In the genomic region with DNA sequence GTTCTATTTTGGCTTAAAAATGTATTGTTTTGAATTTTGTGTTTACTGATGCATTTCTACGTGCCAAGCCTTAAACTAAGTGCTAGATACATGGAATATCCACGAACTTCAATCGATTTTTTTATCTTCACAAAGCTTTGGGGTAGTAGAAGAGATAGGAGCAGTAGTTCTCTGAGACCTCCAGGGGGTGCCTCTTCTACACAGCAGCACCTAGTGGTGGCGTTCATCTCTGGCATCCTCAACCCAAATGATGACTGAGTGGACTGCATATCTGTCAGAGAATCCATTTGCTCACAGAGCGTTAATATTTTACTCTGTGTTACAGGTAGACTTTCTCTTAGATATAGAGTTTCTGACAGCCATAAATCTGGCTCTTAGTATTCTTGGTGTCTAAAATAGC, we compare ENCODE assay signal across 9 mouse cellular contexts.
DNase-seq lines count a peak whose midpoint lies in the region; ATAC-seq and TF ChIP-seq lines count a peak whose summit lies in the region.
"Had no signal": no experiment of that assay in that cellular context is flagged by ENCODE, and none has a peak within 500 bp of the region (broad histone marks: within the 10 kb centered on the region; RNA-seq: fewer than 3 reads in every experiment).

No protein-coding gene starts in this region.

- ATAC-seq in kidney, embryonic 14.5 days (ENCODE audit: low FRiP score, low TSS enrichment), result no peak
- no peak for ATAC-seq in neural tube, embryonic 15.5 days (ENCODE audit: low FRiP score)
- no peak for ATAC-seq in forebrain, embryonic 11.5 days (replicated peaks; ENCODE audit: low FRiP score)

- no peak for TF ChIP-seq EP300 in ES-Bruce4 (IDR thresholded peaks at IDR 0.05; ENCODE audit: insufficient read depth, low read depth, low read length)

- peak; percentile 17 for TF ChIP-seq CTCF in ES-Bruce4 (IDR thresholded peaks at IDR 0.05; ENCODE audit: low read depth, low read length)
- peak; percentile 29; the same call in 1 of the 2 replicates for TF ChIP-seq CTCF in bone marrow, adult 2 months (IDR thresholded peaks at IDR 0.05; ENCODE audit: control insufficient read depth, insufficient read depth, low read length)

- no peak overlapping the region for H3K9ac ChIP-seq in kidney, embryonic 14.5 days (ENCODE audit: low read depth, low read length)
- H3K9ac ChIP-seq in ES-Bruce4 (ENCODE audit: low read depth, poor library complexity, severe bottlenecking), result no peak overlapping the region
- no peak overlapping the region for H3K9ac ChIP-seq in neural tube, embryonic 15.5 days (replicated peaks)
- no peak overlapping the region for H3K9ac ChIP-seq in forebrain, embryonic 11.5 days (ENCODE audit: low read length)
- H3K9ac ChIP-seq: liver, embryonic 13.5 days had no signal

- peak; percentile 25 for DNase-seq in kidney, adult 18-20 months
- DNase-seq in kidney, postnatal 36 days, result peak; percentile 41 to 78
- peak; percentile 34 to 37 for DNase-seq in thymus, postnatal 36 days
- DNase-seq in forebrain, embryonic 11.5 days (ENCODE audit: low spot score), result no peak
- DNase-seq: liver, embryonic 13.5 days had no signal

- H3K27ac ChIP-seq in kidney, embryonic 14.5 days (ENCODE audit: low read depth, low read length), result no peak overlapping the region
- no peak overlapping the region for H3K27ac ChIP-seq in ES-Bruce4 (ENCODE audit: insufficient read depth, low read length)
- H3K27ac ChIP-seq in bone marrow, adult 2 months (ENCODE audit: control insufficient read depth, insufficient read depth, low read depth, low read length, poor library complexity), result no peak overlapping the region
- no peak overlapping the region for H3K27ac ChIP-seq in neural tube, embryonic 15.5 days (replicated peaks)
- H3K27ac ChIP-seq in forebrain, embryonic 11.5 days (ENCODE audit: low read depth, low read length), result no peak overlapping the region
- H3K27ac ChIP-seq: liver, embryonic 13.5 days had no signal

- no peaks in the 10 kb centered on the region for H3K9me3 ChIP-seq in kidney, embryonic 14.5 days (ENCODE audit: control insufficient read depth, low read length)
- H3K9me3 ChIP-seq in ES-Bruce4 (replicated peaks; ENCODE audit: control insufficient read depth, insufficient read depth, low read length, poor library complexity, severe bottlenecking), result no peaks in the 10 kb centered on the region
- H3K9me3 ChIP-seq in neural tube, embryonic 15.5 days (replicated peaks), result no peaks in the 10 kb centered on the region
- H3K9me3 ChIP-seq in forebrain, embryonic 11.5 days (ENCODE audit: control insufficient read depth, low read length), result no peaks in the 10 kb centered on the region
- H3K9me3 ChIP-seq: liver, embryonic 13.5 days had no signal

- H3K4me1 ChIP-seq in kidney, embryonic 14.5 days (ENCODE audit: control insufficient read depth, insufficient read depth, low read length), result no peaks in the 10 kb centered on the region
- no peaks in the 10 kb centered on the region for H3K4me1 ChIP-seq in ES-Bruce4 (ENCODE audit: control insufficient read depth, insufficient read depth, low read length)
- no peaks in the 10 kb centered on the region for H3K4me1 ChIP-seq in bone marrow, adult 2 months (ENCODE audit: control insufficient read depth, insufficient read depth, low read length)
- H3K4me1 ChIP-seq in neural tube, embryonic 15.5 days, result no peaks in the 10 kb centered on the region
- H3K4me1 ChIP-seq in forebrain, embryonic 11.5 days (replicated peaks; ENCODE audit: control insufficient read depth, insufficient read depth, low read length), result no peaks in the 10 kb centered on the region
- H3K4me1 ChIP-seq: liver, embryonic 13.5 days had no signal

- no peaks in the 10 kb centered on the region for H3K36me3 ChIP-seq in kidney, embryonic 14.5 days (ENCODE audit: control insufficient read depth, insufficient read depth, low read length)
- no peaks in the 10 kb centered on the region for H3K36me3 ChIP-seq in ES-Bruce4 (ENCODE audit: control insufficient read depth, insufficient read depth, low read length, poor library complexity, severe bottlenecking)
- no peaks in the 10 kb centered on the region for H3K36me3 ChIP-seq in neural tube, embryonic 15.5 days
- no peaks in the 10 kb centered on the region for H3K36me3 ChIP-seq in forebrain, embryonic 11.5 days (ENCODE audit: control insufficient read depth, insufficient read depth, low read length)
- H3K36me3 ChIP-seq: liver, embryonic 13.5 days had no signal

- H3K4me2 ChIP-seq in kidney, embryonic 14.5 days (replicated peaks; ENCODE audit: low read depth, low read length), result no peak overlapping the region
- no peak overlapping the region for H3K4me2 ChIP-seq in neural tube, embryonic 15.5 days
- H3K4me2 ChIP-seq in forebrain, embryonic 11.5 days (ENCODE audit: low read depth, low read length, severe bottlenecking), result no peak overlapping the region
- H3K4me2 ChIP-seq: liver, embryonic 13.5 days had no signal

- H3K27me3 ChIP-seq in kidney, embryonic 14.5 days (ENCODE audit: control insufficient read depth, insufficient read depth, low read length), result no peaks in the 10 kb centered on the region
- H3K27me3 ChIP-seq in ES-Bruce4 (ENCODE audit: control insufficient read depth, insufficient read depth, low read length, poor library complexity, severe bottlenecking), result no peaks in the 10 kb centered on the region
- H3K27me3 ChIP-seq in neural tube, embryonic 15.5 days (replicated peaks), result no peaks in the 10 kb centered on the region
- H3K27me3 ChIP-seq in forebrain, embryonic 11.5 days (ENCODE audit: control insufficient read depth, insufficient read depth, low read length), result no peaks in the 10 kb centered on the region
- H3K27me3 ChIP-seq: liver, embryonic 13.5 days had no signal

- H3K4me3 ChIP-seq in kidney, embryonic 14.5 days (ENCODE audit: low read length), result no peak overlapping the region
- H3K4me3 ChIP-seq in ES-Bruce4 (ENCODE audit: low read depth, low read length), result no peak overlapping the region
- no peak overlapping the region for H3K4me3 ChIP-seq in bone marrow, adult 2 months (replicated peaks; ENCODE audit: control insufficient read depth, low read depth, low read length)
- no peak overlapping the region for H3K4me3 ChIP-seq in neural tube, embryonic 15.5 days (replicated peaks)
- H3K4me3 ChIP-seq in forebrain, embryonic 11.5 days (ENCODE audit: low read depth, low read length), result no peak overlapping the region
- H3K4me3 ChIP-seq: liver, embryonic 13.5 days had no signal

- TF ChIP-seq POLR2A in ES-Bruce4 (IDR thresholded peaks at IDR 0.05; ENCODE audit: insufficient read depth, low read length), result no peak
- TF ChIP-seq POLR2A in bone marrow, adult 2 months (IDR thresholded peaks at IDR 0.05; ENCODE audit: borderline replicate concordance, control insufficient read depth, low read depth, low read length), result no peak

- WGBS in kidney, embryonic 14.5 days, result 81% methylated on average over 5 of the region's 5 CpGs
- WGBS in bone marrow, adult 2 months, result 63% methylated on average over 5 of the region's 5 CpGs
- WGBS in neural tube, embryonic 15.5 days, result 84% methylated on average over 5 of the region's 5 CpGs
- 84% methylated on average over 5 of the region's 5 CpGs for WGBS in forebrain, embryonic 11.5 days
